Mouse (Mus musculus): ENCODE results near the gene Tmem120a. TPM values are rescaled to one million over a fixed set of nuclear protein-coding genes. Genes with fewer than 3 reads are reported as not detected.

The Tmem120a gene
- polyA plus RNA-seq (2012; rRNA removed) (5.4 and 5.7 TPM in 2 replicates), polyA plus RNA-seq (2014; fragmentation: Nextera tagmentation; extraction: Ambion mirVana) (15.2 and 16.0 TPM in 2 replicates)

GRCm38 (mm10) chr5:135743741-135744609 is at the start of gene Tmem120a:
Gene Tmem120a (minus strand): TSS chr5:135744448.
- peaks cover 0 to 9% of the 10 kb centered on the region in 2 experiments; a peak in 3 of 4 replicates for H3K4me1 ChIP-seq (replicated peaks; ENCODE audit: control insufficient read depth in 2 of 2, insufficient read depth in 2 of 2, low read length in 1 of 2)

GRCm38 (mm10) chr5:135782901-135783300 is 38.7 kb upstream of the Tmem120a start:
- no peak overlapping the region for H3K4me2 ChIP-seq (ENCODE audit: low read depth)
- H3K27me3 ChIP-seq (ENCODE audit: control insufficient read depth, insufficient read depth, low read length) = no peaks in the 10 kb centered on the region
- TF ChIP-seq EP300 (IDR thresholded peaks at IDR 0.05; ENCODE audit: low read depth) (no peak), CTCF (IDR thresholded peaks at IDR 0.05; ENCODE audit: low read depth) (no peak)
- peaks cover 50% of the 10 kb centered on the region for H3K36me3 ChIP-seq (replicated peaks; ENCODE audit: control insufficient read depth, insufficient read depth, low read depth)
- DNase-seq (ENCODE audit: low read depth in 3 of 3, low spot score in 3 of 3) (no peak), ATAC-seq (ENCODE audit: insufficient read depth) (no peak)
- H3K4me3 ChIP-seq (ENCODE audit: insufficient read depth in 1 of 2, low read depth in 2 of 2, low read length in 2 of 2) = no peak overlapping the region
- no peak overlapping the region for H3K27ac ChIP-seq
- no peak overlapping the region for H3K9ac ChIP-seq (replicated peaks)
- H3K4me1 ChIP-seq (replicated peaks; ENCODE audit: control insufficient read depth in 2 of 2, insufficient read depth in 2 of 2, low read length in 1 of 2) = peaks cover 8 to 19% of the 10 kb centered on the region in 2 experiments
- no peaks in the 10 kb centered on the region for H3K9me3 ChIP-seq (ENCODE audit: control insufficient read depth, low read length)
- WGBS (ENCODE audit: insufficient replicate concordance) = 83% methylated on average over 4 of the region's 4 CpGs

More at GRCm38 (mm10) chr5:135743741-135744609, at the start of gene Tmem120a:
- no peak within 1 kb of the TSS for H3K27ac ChIP-seq
- peak; percentile 96 for ATAC-seq (ENCODE audit: insufficient read depth)
- no peaks in the 10 kb centered on the region for H3K27me3 ChIP-seq (ENCODE audit: control insufficient read depth, insufficient read depth, low read length)
- WGBS (ENCODE audit: insufficient replicate concordance) = under 1% methylated on average over 60 of the region's 60 CpGs
- TF ChIP-seq CTCF (IDR thresholded peaks at IDR 0.05; ENCODE audit: low read depth) (no peak), EP300 (IDR thresholded peaks at IDR 0.05; ENCODE audit: low read depth) (no peak)
- peak within 1 kb of the TSS; percentile 28 for H3K9ac ChIP-seq (replicated peaks)
- no peaks in the 10 kb centered on the region for H3K36me3 ChIP-seq (replicated peaks; ENCODE audit: control insufficient read depth, insufficient read depth, low read depth)
- H3K4me2 ChIP-seq (ENCODE audit: low read depth) = peak within 1 kb of the TSS; percentile 81
- H3K9me3 ChIP-seq (ENCODE audit: control insufficient read depth, low read length) = no peaks in the 10 kb centered on the region
- DNase-seq (ENCODE audit: low read depth in 3 of 3, low spot score in 3 of 3) = peak; percentile 80 to 81 (median 81)
- peak within 1 kb of the TSS; percentile 60 to 68 for H3K4me3 ChIP-seq (ENCODE audit: insufficient read depth in 1 of 2, low read depth in 2 of 2, low read length in 2 of 2)

- no peaks in the 10 kb centered on the region for H3K27me3 ChIP-seq (ENCODE audit: control insufficient read depth, insufficient read depth, low read length)
- no peaks in the 10 kb centered on the region for H3K9me3 ChIP-seq (ENCODE audit: control insufficient read depth, low read length)
- peak overlapping the region; percentile 29 to 70; a peak in 2 of 4 replicates for H3K4me3 ChIP-seq (ENCODE audit: insufficient read depth in 1 of 2, low read depth in 2 of 2, low read length in 2 of 2)
- no peak overlapping the region for H3K27ac ChIP-seq
- WGBS (ENCODE audit: insufficient replicate concordance) = 44% methylated on average over 8 of the region's 8 CpGs
- peaks cover 13 to 25% of the 10 kb centered on the region in 2 experiments for H3K4me1 ChIP-seq (replicated peaks; ENCODE audit: control insufficient read depth in 2 of 2, insufficient read depth in 2 of 2, low read length in 1 of 2)
- no peak for DNase-seq (ENCODE audit: low read depth in 3 of 3, low spot score in 3 of 3)
- TF ChIP-seq EP300 (IDR thresholded peaks at IDR 0.05; ENCODE audit: low read depth) = no peak
- H3K9ac ChIP-seq (replicated peaks) = no peak overlapping the region
- H3K36me3 ChIP-seq (replicated peaks; ENCODE audit: control insufficient read depth, insufficient read depth, low read depth) = peaks cover 24% of the 10 kb centered on the region
- ATAC-seq (ENCODE audit: insufficient read depth) = no peak
- H3K4me2 ChIP-seq (ENCODE audit: low read depth) = peak overlapping the region; percentile 70
Measured at GRCm38 (mm10) chr5:135780331-135780730, 36.1 kb upstream of the Tmem120a start.

GRCm38 (mm10) chr5:135778471-135779445 is 34.5 kb upstream of the Tmem120a start, which contains the start of gene Mdh2:
Gene Mdh2 (plus strand): TSS chr5:135778480.
- WGBS (ENCODE audit: insufficient replicate concordance) = under 1% methylated on average over 70 of the region's 70 CpGs
- TF ChIP-seq EP300 (IDR thresholded peaks at IDR 0.05; ENCODE audit: low read depth) = peak; percentile 94
- TF ChIP-seq CTCF (IDR thresholded peaks at IDR 0.05; ENCODE audit: low read depth) = no peak; the same call in 1 of the 2 replicates
- Histone ChIP-seq H3K9me3 (ENCODE audit: control insufficient read depth, low read length) (no peaks in the 10 kb centered on the region), H3K27me3 (ENCODE audit: control insufficient read depth, insufficient read depth, low read length) (no peaks in the 10 kb centered on the region), H3K4me1 (replicated peaks; ENCODE audit: control insufficient read depth in 2 of 2, insufficient read depth in 2 of 2, low read length in 1 of 2) (peaks cover 13 to 25% of the 10 kb centered on the region in 2 experiments), H3K36me3 (replicated peaks; ENCODE audit: control insufficient read depth, insufficient read depth, low read depth) (peaks cover 12% of the 10 kb centered on the region), H3K9ac (replicated peaks) (peak within 1 kb of the TSS; percentile 92), H3K4me3 (ENCODE audit: insufficient read depth in 1 of 2, low read depth in 2 of 2, low read length in 2 of 2) (peak within 1 kb of the TSS; percentile 70 to 90), H3K4me2 (ENCODE audit: low read depth) (peak within 1 kb of the TSS; percentile 96), H3K27ac (peak within 1 kb of the TSS; percentile 64)
- ATAC-seq (ENCODE audit: insufficient read depth) = peak; percentile 95
- DNase-seq (ENCODE audit: low read depth in 3 of 3, low spot score in 3 of 3) = peak; percentile 100

Measured in liver, embryonic 14.5 days (tissue).